ENCODE assay signal across 8 mouse cellular contexts in the genomic region with DNA sequence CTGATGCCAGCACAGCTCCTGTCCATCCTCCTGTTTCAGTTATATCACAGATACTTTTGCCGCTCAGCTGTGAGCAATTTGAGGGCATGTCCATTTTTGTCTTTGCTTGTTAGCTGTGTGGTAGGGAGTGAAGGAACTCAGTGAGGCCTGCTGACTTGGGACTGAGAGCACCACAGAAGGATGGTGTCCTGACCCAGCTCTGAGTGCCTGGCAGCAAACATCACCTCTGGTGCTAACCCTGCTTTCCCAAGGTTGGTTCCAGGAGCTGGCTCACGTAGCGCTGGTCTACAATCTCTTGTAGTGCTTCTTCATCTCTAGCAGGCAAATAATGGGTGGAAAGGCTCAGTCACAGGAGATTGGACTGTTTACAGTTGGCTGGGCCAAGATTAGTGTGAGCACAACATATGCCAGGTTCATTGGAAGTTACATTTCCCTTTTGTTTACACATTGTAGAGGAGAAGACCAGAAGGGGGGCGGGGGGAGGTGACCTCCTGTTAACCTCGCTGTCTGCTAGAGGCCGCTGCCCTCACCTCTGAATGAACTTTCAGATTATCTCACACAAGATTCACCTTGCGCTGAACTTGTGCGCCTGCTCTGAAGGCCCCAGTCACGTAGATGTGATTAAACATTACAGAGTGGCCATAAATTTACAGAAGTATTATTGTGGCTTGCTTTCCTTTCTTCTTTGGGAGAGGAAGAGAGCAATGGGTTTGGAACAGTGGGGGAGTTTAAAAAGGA. TPM values are rescaled to one million over a fixed set of nuclear protein-coding genes. Genes with fewer than 3 reads are reported as not detected.
DNase-seq lines count a peak whose midpoint lies in the region; ATAC-seq and TF ChIP-seq lines count a peak whose summit lies in the region.
"Had no signal": no experiment of that assay in that cellular context is flagged by ENCODE, and none has a peak within 500 bp of the region (broad histone marks: within the 10 kb centered on the region; RNA-seq: fewer than 3 reads in every experiment).

No protein-coding gene starts in this region.

- peak; percentile 68 for ATAC-seq in granulocyte monocyte progenitor cell, adult 5-6 weeks (replicated peaks; ENCODE audit: poor library complexity, severe bottlenecking)
- peak; percentile 91 for ATAC-seq in lung, postnatal 0 days
- no peak for ATAC-seq in hindbrain, embryonic 16.5 days
- ATAC-seq in forebrain, embryonic 16.5 days: no peak

- H3K4me1 ChIP-seq in lung, postnatal 0 days (ENCODE audit: insufficient read depth, low read depth, low read length): peaks cover 12% of the 10 kb centered on the region; the same call in 1 of the 2 replicates
- H3K4me1 ChIP-seq in hindbrain, embryonic 16.5 days (ENCODE audit: control insufficient read depth, insufficient read depth, low read depth, low read length): no peaks in the 10 kb centered on the region
- H3K4me1 ChIP-seq in forebrain, embryonic 16.5 days (replicated peaks; ENCODE audit: control insufficient read depth, insufficient read depth, low read length): no peaks in the 10 kb centered on the region

- peak; percentile 80 for TF ChIP-seq EP300 in lung, postnatal 0 days (IDR thresholded peaks at IDR 0.05)

- H3K9me3 ChIP-seq in lung, postnatal 0 days (ENCODE audit: low read length): no peaks in the 10 kb centered on the region
- no peaks in the 10 kb centered on the region for H3K9me3 ChIP-seq in hindbrain, embryonic 16.5 days (ENCODE audit: control insufficient read depth, low read length)
- no peaks in the 10 kb centered on the region for H3K9me3 ChIP-seq in forebrain, embryonic 16.5 days (ENCODE audit: control insufficient read depth, low read length)
- H3K9me3 ChIP-seq: neural tube, embryonic 12.5 days had no signal

- no peak overlapping the region for H3K9ac ChIP-seq in lung, postnatal 0 days (replicated peaks; ENCODE audit: low read depth)
- H3K9ac ChIP-seq in hindbrain, embryonic 16.5 days (ENCODE audit: low read depth, low read length): no peak overlapping the region
- H3K9ac ChIP-seq in forebrain, embryonic 16.5 days (replicated peaks; ENCODE audit: low read depth, low read length): no peak overlapping the region
- H3K9ac ChIP-seq: neural tube, embryonic 12.5 days had no signal

- no peaks in the 10 kb centered on the region for H3K27me3 ChIP-seq in lung, postnatal 0 days (replicated peaks; ENCODE audit: insufficient read depth, low read length)
- H3K27me3 ChIP-seq in hindbrain, embryonic 16.5 days (replicated peaks; ENCODE audit: control insufficient read depth, insufficient read depth, low read length): no peaks in the 10 kb centered on the region
- H3K27me3 ChIP-seq in forebrain, embryonic 16.5 days (replicated peaks; ENCODE audit: control insufficient read depth, insufficient read depth, low read length): no peaks in the 10 kb centered on the region
- H3K27me3 ChIP-seq: neural tube, embryonic 12.5 days had no signal

- H3K36me3 ChIP-seq in lung, postnatal 0 days (ENCODE audit: insufficient read depth, low read length): no peaks in the 10 kb centered on the region
- H3K36me3 ChIP-seq in hindbrain, embryonic 16.5 days (ENCODE audit: control insufficient read depth, insufficient read depth, low read length): no peaks in the 10 kb centered on the region
- no peaks in the 10 kb centered on the region for H3K36me3 ChIP-seq in forebrain, embryonic 16.5 days (ENCODE audit: control insufficient read depth, insufficient read depth)
- H3K36me3 ChIP-seq: neural tube, embryonic 12.5 days had no signal

- TF ChIP-seq CTCF in lung, postnatal 0 days (IDR thresholded peaks at IDR 0.05): no peak

- H3K4me3 ChIP-seq in lung, postnatal 0 days (ENCODE audit: low read depth, low read length): no peak overlapping the region
- no peak overlapping the region for H3K4me3 ChIP-seq in hindbrain, embryonic 16.5 days (ENCODE audit: low read length)
- H3K4me3 ChIP-seq in forebrain, embryonic 16.5 days (replicated peaks; ENCODE audit: low read length): no peak overlapping the region
- H3K4me3 ChIP-seq: neural tube, embryonic 12.5 days had no signal

- H3K27ac ChIP-seq in lung, postnatal 0 days (ENCODE audit: low read length): no peak overlapping the region
- no peak overlapping the region for H3K27ac ChIP-seq in hindbrain, embryonic 16.5 days (ENCODE audit: low read depth, low read length)
- H3K27ac ChIP-seq in forebrain, embryonic 16.5 days (ENCODE audit: low read length): no peak overlapping the region
- H3K27ac ChIP-seq: neural tube, embryonic 12.5 days had no signal

- DNase-seq in adrenal gland, postnatal 25 days: peak; percentile 24
- peak; percentile 59 for DNase-seq in kidney, adult 9 months
- DNase-seq in lung, postnatal 0 days (ENCODE audit: low spot score): peak; percentile 64
- DNase-seq in spleen, postnatal 10 days (ENCODE audit: low spot score in 2 of 2): no peak

- WGBS in lung, postnatal 0 days: 14% methylated on average over 9 of the region's 9 CpGs
- WGBS in hindbrain, embryonic 16.5 days: 64% methylated on average over 9 of the region's 9 CpGs
- WGBS in forebrain, embryonic 16.5 days: 86% methylated on average over 9 of the region's 9 CpGs

- no peak overlapping the region for H3K4me2 ChIP-seq in lung, postnatal 0 days (replicated peaks; ENCODE audit: low read depth, low read length)
- no peak overlapping the region for H3K4me2 ChIP-seq in hindbrain, embryonic 16.5 days (ENCODE audit: low read length)
- H3K4me2 ChIP-seq in forebrain, embryonic 16.5 days (ENCODE audit: low read length): no peak overlapping the region
- H3K4me2 ChIP-seq: neural tube, embryonic 12.5 days had no signal

RNA-seq across cellular contexts. Expression of a gene that starts 46.8 kb away (rescaled TPM):
- total RNA-seq in adrenal gland, postnatal 25 days (2021): 4.2 and 4.6 TPM in 2 replicates
- total RNA-seq in granulocyte monocyte progenitor cell, adult 5-6 weeks (2014; fragmentation: Nextera tagmentation): not detected in 2 replicates
- not detected in 2 replicates for total RNA-seq in granulocyte monocyte progenitor cell, adult 5-6 weeks (2017)
- polyA plus RNA-seq in lung, postnatal 0 days (2015; fragmentation: Nextera tagmentation; extraction: Ambion mirVana): 2.6 and 7.7 TPM in 2 replicates
- polyA plus RNA-seq in hindbrain, embryonic 16.5 days (2015; fragmentation: Nextera tagmentation; extraction: Ambion mirVana): 37.4 and 48.4 TPM in 2 replicates
- polyA plus RNA-seq in forebrain, embryonic 16.5 days (2015; fragmentation: Nextera tagmentation; extraction: Ambion mirVana): 3.6 and 6.2 TPM in 2 replicates

Comparison
In these comparisons a context has a peak if more than half of its experiments do, and no peak if none do; other contexts are left out.
1. DNase-seq: peak in adrenal gland, postnatal 25 days (single experiment), kidney, adult 9 months (single experiment) and lung, postnatal 0 days (single experiment); none in spleen, postnatal 10 days (0 of 2).
2. ATAC-seq: peak in granulocyte monocyte progenitor cell, adult 5-6 weeks (single experiment) and lung, postnatal 0 days (single experiment); none in hindbrain, embryonic 16.5 days (single experiment) and forebrain, embryonic 16.5 days (single experiment).